Comparison of ENCODE assay signal across 11 mouse cellular contexts in genomic region chr10:13256196-13256595, GRCm38 (mm10).
DNase-seq lines count a peak whose midpoint lies in the region; ATAC-seq and TF ChIP-seq lines count a peak whose summit lies in the region.
"Had no signal": no experiment of that assay in that cellular context is flagged by ENCODE, and none has a peak within 500 bp of the region (broad histone marks: within the 10 kb centered on the region; RNA-seq: fewer than 3 reads in every experiment).

No protein-coding gene starts in this region.

- H3K27me3 ChIP-seq in liver, embryonic 11.5 days (replicated peaks; ENCODE audit: control insufficient read depth, insufficient read depth, low read length) = no peaks in the 10 kb centered on the region
- no peaks in the 10 kb centered on the region for H3K27me3 ChIP-seq in liver, embryonic 12.5 days (replicated peaks)
- H3K27me3 ChIP-seq in intestine, embryonic 15.5 days (replicated peaks) = no peaks in the 10 kb centered on the region
- H3K27me3 ChIP-seq in liver, postnatal 0 days (ENCODE audit: insufficient read depth, low read length) = no peaks in the 10 kb centered on the region
- H3K27me3 ChIP-seq in neural tube, embryonic 15.5 days (replicated peaks) = no peaks in the 10 kb centered on the region
- no peaks in the 10 kb centered on the region for H3K27me3 ChIP-seq in forebrain, postnatal 0 days (ENCODE audit: insufficient read depth, low read length)
- H3K27me3 ChIP-seq: embryonic facial prominence, embryonic 12.5 days; hindbrain, embryonic 15.5 days had no signal

- H3K9me3 ChIP-seq in liver, embryonic 11.5 days (ENCODE audit: control insufficient read depth, low read length) = no peaks in the 10 kb centered on the region
- no peaks in the 10 kb centered on the region for H3K9me3 ChIP-seq in liver, embryonic 12.5 days (replicated peaks)
- no peaks in the 10 kb centered on the region for H3K9me3 ChIP-seq in intestine, embryonic 15.5 days
- no peaks in the 10 kb centered on the region for H3K9me3 ChIP-seq in liver, postnatal 0 days (ENCODE audit: low read length)
- no peaks in the 10 kb centered on the region for H3K9me3 ChIP-seq in neural tube, embryonic 15.5 days (replicated peaks)
- no peaks in the 10 kb centered on the region for H3K9me3 ChIP-seq in forebrain, postnatal 0 days (ENCODE audit: low read length)
- H3K9me3 ChIP-seq: embryonic facial prominence, embryonic 12.5 days; hindbrain, embryonic 15.5 days had no signal

- peak overlapping the region; percentile 28; the same call in 1 of the 2 replicates for H3K27ac ChIP-seq in liver, embryonic 11.5 days (ENCODE audit: low read depth, low read length)
- H3K27ac ChIP-seq in liver, embryonic 12.5 days = no peak overlapping the region
- H3K27ac ChIP-seq in intestine, embryonic 15.5 days = no peak overlapping the region
- H3K27ac ChIP-seq in liver, postnatal 0 days (ENCODE audit: low read depth) = no peak overlapping the region
- no peak overlapping the region for H3K27ac ChIP-seq in neural tube, embryonic 15.5 days (replicated peaks)
- no peak overlapping the region for H3K27ac ChIP-seq in forebrain, postnatal 0 days (ENCODE audit: low read depth, low read length)
- H3K27ac ChIP-seq: embryonic facial prominence, embryonic 12.5 days; hindbrain, embryonic 15.5 days; left cerebral cortex, adult 2 months had no signal

- H3K4me2 ChIP-seq in liver, embryonic 11.5 days = no peak overlapping the region
- H3K4me2 ChIP-seq in liver, embryonic 12.5 days = no peak overlapping the region
- H3K4me2 ChIP-seq in intestine, embryonic 15.5 days (replicated peaks) = no peak overlapping the region
- no peak overlapping the region for H3K4me2 ChIP-seq in liver, postnatal 0 days (ENCODE audit: low read depth, low read length)
- no peak overlapping the region for H3K4me2 ChIP-seq in neural tube, embryonic 15.5 days
- no peak overlapping the region for H3K4me2 ChIP-seq in forebrain, postnatal 0 days (ENCODE audit: low read depth)
- H3K4me2 ChIP-seq: embryonic facial prominence, embryonic 12.5 days; hindbrain, embryonic 15.5 days had no signal

- 0 out of 2 replicates have a peak, but pooled peaks have one; percentile 34 for ATAC-seq in liver, embryonic 11.5 days (replicated peaks; ENCODE audit: low FRiP score)
- no peak for ATAC-seq in liver, embryonic 12.5 days
- ATAC-seq in intestine, embryonic 15.5 days = peak; percentile 49
- ATAC-seq in liver, postnatal 0 days = peak; percentile 58
- no peak for ATAC-seq in neural tube, embryonic 15.5 days (ENCODE audit: low FRiP score)
- ATAC-seq in forebrain, postnatal 0 days = no peak

- DNase-seq in liver, embryonic 11.5 days (ENCODE audit: low spot score) = no peak
- no peak for DNase-seq in liver, postnatal 0 days
- DNase-seq in layer of hippocampus, postnatal 14 days (ENCODE audit: low spot score in 2 of 2) = no peak
- no peak for DNase-seq in spleen, postnatal 14 days (ENCODE audit: low spot score in 2 of 2)
- no peak for DNase-seq in forebrain, postnatal 0 days

- 68% methylated on average over 7 of the region's 7 CpGs for WGBS in liver, embryonic 11.5 days
- 67% methylated on average over 7 of the region's 7 CpGs for WGBS in liver, embryonic 12.5 days (ENCODE audit: insufficient replicate concordance)
- 68% methylated on average over 7 of the region's 7 CpGs for WGBS in intestine, embryonic 15.5 days
- 67% methylated on average over 7 of the region's 7 CpGs for WGBS in liver, postnatal 0 days (ENCODE audit: insufficient replicate concordance)
- 79% methylated on average over 7 of the region's 7 CpGs for WGBS in neural tube, embryonic 15.5 days
- WGBS in forebrain, postnatal 0 days = 69% methylated on average over 7 of the region's 7 CpGs

- peaks cover 2% of the 10 kb centered on the region; the same call in 1 of the 2 replicates for H3K36me3 ChIP-seq in liver, embryonic 11.5 days (ENCODE audit: control insufficient read depth, insufficient read depth, low read length)
- peaks cover 9% of the 10 kb centered on the region for H3K36me3 ChIP-seq in liver, embryonic 12.5 days
- no peaks in the 10 kb centered on the region for H3K36me3 ChIP-seq in intestine, embryonic 15.5 days
- H3K36me3 ChIP-seq in liver, postnatal 0 days (replicated peaks; ENCODE audit: insufficient read depth, low read length) = 0 out of 2 replicates have a peak, but pooled peaks cover 7% of the 10 kb centered on the region
- no peaks in the 10 kb centered on the region for H3K36me3 ChIP-seq in neural tube, embryonic 15.5 days
- no peaks in the 10 kb centered on the region for H3K36me3 ChIP-seq in forebrain, postnatal 0 days (ENCODE audit: insufficient read depth)
- H3K36me3 ChIP-seq: hindbrain, embryonic 15.5 days had no signal

- H3K4me3 ChIP-seq in liver, embryonic 11.5 days (ENCODE audit: low read depth, low read length) = no peak overlapping the region
- no peak overlapping the region for H3K4me3 ChIP-seq in liver, embryonic 12.5 days
- H3K4me3 ChIP-seq in intestine, embryonic 15.5 days (replicated peaks) = no peak overlapping the region
- H3K4me3 ChIP-seq in liver, postnatal 0 days (ENCODE audit: low read depth, low read length) = no peak overlapping the region
- no peak overlapping the region for H3K4me3 ChIP-seq in neural tube, embryonic 15.5 days (replicated peaks)
- H3K4me3 ChIP-seq in forebrain, postnatal 0 days (ENCODE audit: low read depth, low read length) = no peak overlapping the region
- H3K4me3 ChIP-seq: embryonic facial prominence, embryonic 12.5 days; hindbrain, embryonic 15.5 days; left cerebral cortex, adult 2 months had no signal

- no peak for TF ChIP-seq EP300 in liver, postnatal 0 days (IDR thresholded peaks at IDR 0.05; ENCODE audit: low read depth)

- no peaks in the 10 kb centered on the region for H3K4me1 ChIP-seq in liver, embryonic 11.5 days (replicated peaks; ENCODE audit: control insufficient read depth, insufficient read depth, low read length)
- H3K4me1 ChIP-seq in liver, embryonic 12.5 days = no peaks in the 10 kb centered on the region
- H3K4me1 ChIP-seq in intestine, embryonic 15.5 days (replicated peaks) = 0 out of 2 replicates have a peak, but pooled peaks cover 3% of the 10 kb centered on the region
- H3K4me1 ChIP-seq in liver, postnatal 0 days (ENCODE audit: insufficient read depth) = no peaks in the 10 kb centered on the region
- no peaks in the 10 kb centered on the region for H3K4me1 ChIP-seq in neural tube, embryonic 15.5 days
- no peaks in the 10 kb centered on the region for H3K4me1 ChIP-seq in forebrain, postnatal 0 days (ENCODE audit: insufficient read depth)
- H3K4me1 ChIP-seq: embryonic facial prominence, embryonic 12.5 days; hindbrain, embryonic 15.5 days had no signal

- H3K9ac ChIP-seq in liver, embryonic 11.5 days (ENCODE audit: low read depth, low read length) = no peak overlapping the region
- H3K9ac ChIP-seq in liver, embryonic 12.5 days = no peak overlapping the region
- no peak overlapping the region for H3K9ac ChIP-seq in intestine, embryonic 15.5 days
- H3K9ac ChIP-seq in liver, postnatal 0 days (replicated peaks) = no peak overlapping the region
- H3K9ac ChIP-seq in neural tube, embryonic 15.5 days (replicated peaks) = no peak overlapping the region
- H3K9ac ChIP-seq in forebrain, postnatal 0 days = no peak overlapping the region
- H3K9ac ChIP-seq: embryonic facial prominence, embryonic 12.5 days; hindbrain, embryonic 15.5 days had no signal

- TF ChIP-seq CTCF in liver, postnatal 0 days (IDR thresholded peaks at IDR 0.05; ENCODE audit: low read depth) = peak; percentile 42
- TF ChIP-seq CTCF in forebrain, postnatal 0 days (IDR thresholded peaks at IDR 0.05; ENCODE audit: low read depth) = no peak

Comparison
In these comparisons a context has a peak if more than half of its experiments do, and no peak if none do; other contexts are left out.
1. ATAC-seq: peak in liver, embryonic 11.5 days (single experiment), intestine, embryonic 15.5 days (single experiment) and liver, postnatal 0 days (single experiment); none in liver, embryonic 12.5 days (single experiment), neural tube, embryonic 15.5 days (single experiment) and forebrain, postnatal 0 days (single experiment).